Mouse (Mus musculus) lung, adult 18-20 months (tissue): ENCODE results near the gene Kif5a.
"Not testable (repeated sequence)": the region's sequence is repeated elsewhere in the genome, so short reads cannot be mapped to it uniquely, and the experiment has no call there.

Experiments used
- DNase-seq, 2 experiments: peaks; one replicate each; pipeline ENCODE4 v3.0.0; 2022; ENCODE audit warnings: mixed read lengths in 2 of 2

Gene Kif5a

DNA sequence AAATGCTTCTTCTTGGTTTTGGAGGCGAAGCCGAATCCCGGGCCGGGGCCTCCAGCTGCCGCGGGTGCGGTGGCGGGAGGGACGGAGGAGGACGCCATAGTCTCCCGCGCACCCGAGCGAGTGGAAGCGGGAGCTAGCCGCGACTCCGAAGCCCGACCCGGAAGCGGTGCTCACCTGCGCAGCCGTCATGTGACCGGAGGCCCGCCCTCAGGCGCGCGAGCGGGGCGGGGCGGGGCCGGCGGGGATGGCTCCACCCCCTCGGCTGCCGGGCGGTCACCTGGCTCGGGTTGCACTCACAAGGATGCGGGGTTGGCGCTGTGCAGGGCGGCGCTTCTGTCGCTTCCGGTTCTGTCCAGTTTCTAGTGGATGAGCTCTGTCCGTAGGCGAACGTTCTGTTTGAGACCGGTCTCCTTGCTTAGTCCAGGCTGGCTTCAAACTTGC is 51.7 kb downstream of the Kif5a start, which contains the start of gene Pip4k2c:
Pip4k2c (minus strand) TSS at position 172 of the 441 bp plus-strand sequence.
- peak; percentile 93 to 94 for DNase-seq

DNA sequence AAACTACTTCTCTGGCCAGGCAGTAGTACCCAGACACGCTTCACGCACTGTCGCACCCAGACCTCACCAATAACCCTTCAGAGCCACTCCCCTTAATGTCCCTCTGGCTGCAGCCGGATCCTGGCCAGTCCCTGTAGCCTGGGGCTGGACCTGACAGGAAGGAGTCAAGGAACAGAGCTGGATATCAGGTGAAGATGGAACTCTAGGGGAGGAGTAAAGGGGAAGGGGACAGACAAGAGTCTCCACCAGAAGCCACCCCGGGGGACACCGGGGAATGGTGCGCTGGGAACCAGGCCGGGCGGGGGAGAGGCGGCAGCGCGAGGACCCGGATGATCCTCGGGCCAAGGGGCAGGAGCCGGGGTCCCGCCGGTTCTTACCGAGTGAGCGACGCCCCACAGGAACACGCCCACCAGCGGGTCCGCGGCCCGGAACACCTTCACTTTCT is 52.2 kb downstream of the Kif5a start:
- DNase-seq: peak; percentile 36 to 56

DNA sequence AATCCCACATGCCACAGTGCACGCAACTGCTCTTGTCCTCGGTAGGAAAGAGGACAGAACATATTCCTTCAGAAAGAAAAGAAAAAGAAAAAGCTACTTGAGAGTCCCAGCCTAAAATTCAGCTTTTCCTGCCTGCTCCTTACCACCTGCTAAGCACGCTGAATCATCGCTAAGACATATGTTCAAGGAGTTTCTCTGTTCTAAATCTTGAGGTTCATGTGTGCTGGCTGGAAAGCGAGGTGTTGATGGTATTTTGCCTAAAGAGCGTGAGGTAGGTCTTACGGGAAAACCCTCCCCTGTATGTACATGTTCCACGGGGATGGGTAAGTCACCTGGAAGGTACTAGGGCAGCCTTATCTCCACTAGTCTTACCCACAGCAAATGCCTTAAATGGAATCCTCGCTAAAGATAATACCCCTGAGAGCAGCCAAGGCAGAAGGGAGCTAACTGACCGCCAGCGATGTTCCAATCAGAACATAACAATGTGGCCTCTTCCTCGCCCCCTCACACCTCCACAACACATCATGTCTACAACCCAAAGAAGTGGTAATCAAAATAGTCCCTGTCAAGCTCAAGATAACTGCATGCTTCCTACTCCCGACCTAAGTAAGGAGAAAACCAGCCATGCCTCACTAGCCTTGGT is 53.1 kb downstream of the Kif5a start:
- no peak for DNase-seq

DNA sequence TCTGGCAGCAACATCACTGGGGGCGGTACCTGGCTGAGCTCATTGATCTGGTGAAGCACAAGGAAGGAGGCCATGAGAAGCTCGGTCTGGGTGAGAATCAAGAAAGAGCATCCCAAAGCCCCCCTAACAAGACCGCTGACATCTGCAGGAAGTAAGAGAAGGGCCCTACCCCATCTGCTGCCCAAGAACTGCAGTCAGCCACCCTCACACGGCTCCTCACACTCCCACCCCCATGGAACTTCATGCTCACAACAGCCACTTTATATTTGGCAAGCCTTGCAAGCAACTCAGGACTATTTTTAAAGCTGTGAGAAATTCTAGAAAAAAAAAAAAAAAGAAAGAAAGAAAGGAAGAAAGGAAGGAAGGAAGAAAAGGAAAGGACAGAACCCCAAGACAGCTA is 54.2 kb downstream of the Kif5a start:
- DNase-seq: no peak

DNA sequence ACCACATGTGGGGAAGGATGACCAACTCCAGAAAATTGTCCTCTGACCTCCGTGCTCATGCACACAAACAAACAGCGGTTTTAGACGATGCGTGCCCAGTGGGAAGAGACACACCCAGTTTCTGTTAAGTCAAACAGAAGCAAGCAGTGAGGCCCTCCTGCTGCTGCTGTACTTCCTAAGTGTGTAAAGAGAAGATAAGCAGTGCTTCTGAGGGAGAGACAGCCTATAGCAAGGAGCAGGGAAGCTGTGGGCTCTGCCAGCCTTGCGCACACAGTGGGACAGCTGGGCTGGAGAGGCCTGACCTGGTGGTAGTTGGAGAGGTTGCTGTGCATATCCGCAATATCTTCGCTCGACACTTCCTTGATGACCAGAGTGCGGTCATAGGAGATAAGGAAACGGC is 57.8 kb downstream of the Kif5a start:
- DNase-seq: no peak

DNA sequence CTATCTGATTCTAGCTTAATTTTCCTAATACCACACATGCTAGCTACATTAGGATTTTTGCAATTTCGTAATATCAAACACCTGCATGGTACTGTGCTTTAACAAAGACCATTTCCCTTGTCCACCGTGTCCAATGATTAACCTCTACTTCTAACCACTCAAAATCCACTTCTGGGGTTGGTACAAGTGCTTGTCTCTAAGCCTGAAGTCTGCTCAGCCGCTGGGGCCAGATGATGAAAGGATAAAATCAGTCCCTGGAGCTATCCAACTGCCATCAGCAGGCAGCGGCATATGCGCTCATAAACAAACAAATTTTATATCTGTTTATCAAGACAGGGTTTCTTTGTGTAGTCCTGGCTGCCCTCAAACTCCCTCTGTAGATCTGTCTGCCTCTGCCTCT is 58.6 kb downstream of the Kif5a start:
- DNase-seq: peak in 1 of 2 experiments; percentile 51

DNA sequence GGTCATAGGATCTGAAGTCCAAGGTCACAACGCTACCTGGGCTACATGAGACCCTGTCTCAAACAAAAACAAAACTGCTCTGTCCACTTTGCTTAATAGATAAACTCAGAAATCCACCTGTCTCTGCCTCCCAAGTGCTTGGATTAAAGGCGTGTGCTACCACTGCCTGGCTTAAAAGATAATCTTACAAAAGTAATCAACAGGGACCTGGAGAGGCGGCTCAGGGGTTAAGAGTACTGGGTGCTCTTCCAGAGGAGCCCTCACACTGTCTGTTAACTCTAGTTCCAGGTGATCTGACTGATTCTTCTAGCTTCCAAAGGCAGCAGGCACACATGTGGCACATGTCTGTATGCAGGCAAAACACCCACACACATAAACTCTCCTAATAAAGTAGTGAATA is 60.0 kb downstream of the Kif5a start:
- no peak for DNase-seq

DNA sequence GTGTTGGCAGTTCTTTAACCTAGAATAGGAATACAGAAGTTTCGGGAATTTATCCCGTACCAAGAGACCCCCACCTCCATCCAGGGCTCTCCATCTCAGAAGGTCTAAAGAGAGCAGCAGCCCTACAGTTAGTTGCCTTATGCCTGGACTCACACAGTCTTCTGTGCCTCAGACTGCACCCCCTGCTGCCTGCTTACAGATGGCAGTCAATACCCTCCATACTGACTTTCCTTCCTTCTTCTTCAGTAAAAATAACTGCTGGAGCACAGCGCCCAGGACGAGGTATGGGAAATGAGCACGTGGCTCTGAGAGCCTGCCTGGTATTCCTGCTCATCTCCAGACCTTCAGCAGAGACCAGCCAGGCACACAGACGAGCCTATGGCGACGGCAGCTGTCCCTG is 62.9 kb downstream of the Kif5a start:
- DNase-seq: no peak

DNA sequence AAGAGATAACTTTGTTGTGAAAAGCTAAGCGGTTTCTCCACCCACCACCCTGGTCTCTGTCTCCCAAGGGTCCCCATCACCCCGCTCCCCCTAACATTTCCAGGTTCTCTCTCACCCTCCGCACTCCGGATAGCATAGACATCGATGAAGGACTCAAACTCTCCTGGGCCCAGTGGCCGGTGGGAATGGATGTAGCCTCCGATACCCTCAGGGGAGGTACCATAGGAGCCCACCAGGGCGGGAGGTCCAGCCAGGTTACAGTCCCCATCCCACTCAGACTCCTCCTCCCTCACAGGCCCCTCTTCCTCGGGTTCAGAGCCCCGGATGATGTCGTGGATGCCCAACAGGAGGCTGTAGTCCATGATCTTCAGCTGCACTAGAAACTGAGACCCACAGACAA is 63.7 kb downstream of the Kif5a start:
- DNase-seq: no peak

DNA sequence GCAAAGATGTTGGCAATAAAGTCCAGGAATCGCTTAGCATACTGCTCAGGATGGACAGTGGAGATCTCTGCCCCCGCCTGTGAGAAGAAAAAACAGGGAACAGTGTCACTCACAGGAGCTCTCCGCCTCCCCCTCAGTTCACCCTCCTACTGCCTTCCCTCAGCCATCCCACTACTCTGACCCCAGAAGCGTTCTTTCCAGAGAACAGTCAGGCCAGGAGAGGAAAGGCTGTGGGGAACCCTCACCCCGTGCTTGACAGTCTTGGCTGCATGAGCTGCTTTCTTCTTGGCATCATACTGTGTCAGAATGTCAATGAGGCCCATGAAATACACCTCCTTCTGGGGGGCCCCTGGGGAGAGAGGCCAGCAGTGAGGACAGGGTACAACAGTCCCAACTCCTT is 64.1 kb downstream of the Kif5a start:
- no peak for DNase-seq

DNA sequence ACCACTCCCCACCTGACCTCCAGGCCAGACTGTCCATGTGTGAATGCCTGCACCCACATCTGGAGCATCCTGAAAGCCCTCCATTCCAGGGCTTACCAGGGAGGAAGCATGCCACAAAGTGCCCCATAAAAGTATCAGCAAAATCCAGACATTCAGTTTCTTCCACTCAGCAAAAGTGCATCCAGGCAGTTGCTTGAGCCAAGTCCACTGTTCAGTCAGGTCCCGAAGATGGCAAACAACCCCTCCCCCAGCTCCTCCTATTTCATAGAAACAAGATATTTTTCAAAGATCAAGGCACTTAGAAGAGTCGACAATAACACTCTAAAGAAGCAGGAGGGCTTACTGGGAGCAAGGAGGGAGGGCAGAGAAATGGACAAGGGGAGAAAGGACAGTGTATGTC is 64.7 kb downstream of the Kif5a start:
- DNase-seq: no peak

DNA sequence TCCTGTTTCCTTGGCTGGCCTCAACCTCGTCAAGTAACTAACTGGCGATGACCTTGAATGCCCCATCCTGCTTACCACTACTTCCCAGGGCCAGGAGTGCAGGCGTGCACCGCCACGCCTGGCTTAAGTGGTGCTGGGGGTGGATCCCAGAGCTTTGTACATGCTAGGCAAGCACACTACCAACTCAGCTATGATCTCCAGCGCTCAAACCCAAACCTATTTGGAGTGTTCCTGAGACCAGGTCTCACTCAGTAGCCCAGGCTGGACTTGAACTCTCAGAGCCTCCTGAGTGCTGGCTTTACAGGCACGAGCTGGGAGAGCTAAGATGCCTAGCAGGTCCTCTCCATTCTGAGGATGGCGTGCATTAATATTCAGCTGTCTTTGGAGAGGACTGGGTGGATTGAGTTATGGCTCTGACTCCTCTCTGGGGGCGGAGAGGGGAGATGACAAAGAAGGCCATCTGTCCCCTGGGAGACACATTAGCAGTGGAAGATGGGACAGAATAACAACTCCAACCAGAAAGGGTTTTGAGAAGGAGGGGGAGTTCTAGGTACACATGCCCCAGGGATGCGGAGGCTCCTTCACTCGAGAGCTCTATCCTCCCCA is 65.5 kb downstream of the Kif5a start:
- peak in 1 of 2 experiments; percentile 34 for DNase-seq

DNA sequence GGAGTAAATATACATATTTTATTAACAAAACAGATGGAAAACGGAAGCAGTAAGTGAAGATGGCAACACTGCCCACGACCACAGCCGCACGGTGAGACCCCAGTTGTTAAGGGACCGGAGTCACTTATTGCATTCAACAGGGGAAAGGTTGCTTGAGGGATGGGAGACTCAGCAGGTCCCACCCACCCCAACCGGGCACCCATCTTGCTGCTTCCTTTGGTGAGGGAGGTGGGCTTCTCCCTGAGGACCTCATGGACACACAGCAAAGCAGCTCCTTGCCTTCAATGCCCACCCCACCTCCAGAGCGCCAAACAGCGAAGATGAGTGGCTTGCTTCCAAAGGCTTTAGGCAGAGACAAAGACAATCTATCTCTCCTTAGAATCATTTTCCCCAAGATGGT is 66.0 kb downstream of the Kif5a start:
- no peak for DNase-seq

DNA sequence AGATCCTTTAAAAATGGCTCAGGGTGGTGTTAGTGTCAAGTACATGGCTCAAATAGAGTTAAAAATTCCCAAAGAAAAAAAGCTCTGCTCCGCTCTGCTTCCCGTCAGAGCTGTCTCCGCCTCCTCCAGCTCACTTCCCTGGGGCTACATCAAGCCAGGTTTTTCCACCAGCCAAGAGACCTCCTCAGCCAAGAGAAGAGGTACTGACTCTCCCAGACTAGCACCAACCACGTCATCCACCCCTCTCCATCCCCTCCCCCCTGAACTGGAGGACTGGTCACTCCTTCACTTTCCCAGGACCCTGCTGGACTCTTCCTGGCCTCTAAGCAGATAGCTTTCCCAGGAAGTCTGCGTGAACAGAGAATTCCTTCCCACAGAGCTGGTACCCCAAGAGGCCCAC is 66.8 kb downstream of the Kif5a start:
- DNase-seq: peak; percentile 69 to 82

DNA sequence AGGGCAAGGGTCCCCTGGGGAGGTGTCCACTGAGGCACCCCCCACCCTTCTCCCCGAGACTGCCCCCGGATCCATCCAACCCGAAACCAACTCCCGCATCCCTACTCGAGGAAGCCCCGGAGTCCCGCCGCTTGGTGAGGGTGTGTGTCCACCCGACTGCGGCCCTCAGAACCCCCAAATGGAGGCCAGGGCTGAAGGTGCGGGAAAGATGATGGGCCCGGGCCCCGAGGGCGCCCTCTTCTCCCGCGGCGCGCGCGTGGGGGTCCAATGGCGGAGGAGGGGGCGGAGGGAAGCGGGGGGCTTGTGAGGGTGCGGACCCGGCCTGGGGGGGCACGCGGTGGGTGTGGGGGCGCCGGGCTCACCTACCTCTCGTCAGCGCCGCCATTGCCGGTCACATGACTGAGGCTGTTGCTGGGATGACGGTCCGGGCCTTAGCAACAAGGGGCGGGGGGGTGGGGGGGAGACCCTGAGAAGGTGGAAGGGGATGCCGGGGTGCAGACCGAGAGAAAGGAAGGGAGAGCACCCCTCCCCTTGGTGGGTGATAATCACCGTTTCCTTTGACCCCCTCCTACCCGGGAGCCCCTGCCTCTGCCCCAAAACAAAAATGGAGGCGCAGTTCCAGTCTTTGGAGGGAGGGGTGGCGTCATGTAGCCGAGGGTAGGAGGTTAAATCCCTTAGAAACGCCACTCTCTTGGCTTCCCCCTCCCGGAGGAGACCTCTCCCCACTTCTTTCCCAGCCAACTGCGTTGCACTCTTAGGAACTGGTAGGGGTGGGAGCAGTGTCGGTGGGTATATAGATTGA is 67.6 kb downstream of the Kif5a start, which contains the start of gene Dtx3:
Dtx3 (minus strand) TSS at position 401 of the 802 bp plus-strand sequence.
- peak in 1 of 2 experiments; percentile 42 for DNase-seq

DNA sequence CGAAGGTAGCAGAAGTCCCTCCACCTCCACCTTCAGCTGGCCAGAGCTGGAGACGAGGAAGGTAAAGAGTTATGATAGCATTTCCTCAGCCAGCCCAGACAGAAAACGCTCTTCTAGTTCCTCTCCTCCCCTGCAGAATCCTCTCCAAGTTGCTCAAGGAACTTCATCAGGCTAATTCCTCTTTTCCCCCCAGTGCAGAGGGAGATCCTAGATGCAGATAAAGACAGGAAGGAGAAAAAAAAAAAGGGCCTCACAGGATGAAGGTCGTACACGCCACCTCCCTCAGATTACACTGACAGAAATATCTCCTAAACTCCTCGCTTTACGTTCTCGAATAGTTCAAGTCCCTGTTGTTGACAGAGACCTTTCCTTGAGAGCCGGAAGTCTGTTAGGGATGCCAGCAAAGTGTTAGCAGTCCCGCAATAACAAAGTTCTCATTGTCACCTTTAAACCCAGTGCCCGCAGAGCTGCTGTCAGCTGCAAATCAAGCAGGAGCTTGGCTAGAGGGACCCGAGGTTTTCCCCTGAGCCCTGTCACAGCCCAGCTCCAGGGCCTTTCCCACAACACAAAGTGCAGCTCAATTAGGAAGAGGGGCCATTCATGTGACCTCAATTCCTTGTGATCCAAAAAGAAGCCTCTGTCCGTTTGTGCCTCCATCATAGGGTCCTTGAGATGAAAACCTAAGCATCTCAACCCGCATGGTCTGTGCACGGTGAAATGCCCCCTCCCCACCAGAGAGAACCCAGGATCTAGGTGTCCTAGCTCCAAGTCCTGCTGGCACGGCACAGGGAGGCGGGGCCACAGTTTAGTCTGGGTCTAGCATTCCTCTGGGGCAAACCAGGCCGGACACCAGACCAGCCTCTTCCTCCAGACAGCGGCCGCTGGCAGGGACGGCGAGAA is 68.5 kb downstream of the Kif5a start:
- peak; percentile 72 to 78 for DNase-seq

DNA sequence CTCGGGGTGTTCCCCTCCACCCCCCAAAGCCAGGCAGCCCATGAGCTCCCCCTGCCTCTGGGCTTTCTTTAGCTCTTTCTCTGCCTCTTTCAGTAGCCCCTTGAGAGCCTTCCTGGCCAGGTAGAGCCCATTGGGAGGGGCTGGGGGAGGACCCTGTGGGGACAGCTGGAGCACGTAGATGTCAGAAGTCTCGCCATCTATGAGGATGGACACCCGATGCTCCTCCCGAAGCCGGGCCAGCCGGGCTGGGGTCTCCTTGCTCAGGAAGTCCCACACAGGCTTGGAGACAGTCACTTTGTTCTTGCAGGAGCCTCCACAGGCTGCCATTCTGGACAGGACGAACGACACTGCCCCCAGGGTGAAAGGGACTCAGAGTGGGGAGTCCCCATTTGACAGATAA is 70.1 kb downstream of the Kif5a start:
- no peak for DNase-seq

DNA sequence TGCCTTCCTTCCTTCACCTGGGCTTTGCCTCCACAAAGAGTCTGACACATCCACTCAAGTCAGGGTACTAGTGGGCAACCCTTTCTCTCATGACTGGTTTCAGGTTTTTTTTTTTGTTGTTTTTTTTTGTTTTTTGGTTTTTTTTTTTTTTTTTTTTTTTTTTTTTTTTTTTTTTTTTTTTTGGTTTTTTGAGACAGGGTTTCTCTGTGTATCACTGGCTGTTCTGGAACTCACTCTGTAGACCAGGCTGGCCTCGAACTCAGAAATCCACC is 71.2 kb downstream of the Kif5a start:
- DNase-seq: not testable (repeated sequence)

DNA sequence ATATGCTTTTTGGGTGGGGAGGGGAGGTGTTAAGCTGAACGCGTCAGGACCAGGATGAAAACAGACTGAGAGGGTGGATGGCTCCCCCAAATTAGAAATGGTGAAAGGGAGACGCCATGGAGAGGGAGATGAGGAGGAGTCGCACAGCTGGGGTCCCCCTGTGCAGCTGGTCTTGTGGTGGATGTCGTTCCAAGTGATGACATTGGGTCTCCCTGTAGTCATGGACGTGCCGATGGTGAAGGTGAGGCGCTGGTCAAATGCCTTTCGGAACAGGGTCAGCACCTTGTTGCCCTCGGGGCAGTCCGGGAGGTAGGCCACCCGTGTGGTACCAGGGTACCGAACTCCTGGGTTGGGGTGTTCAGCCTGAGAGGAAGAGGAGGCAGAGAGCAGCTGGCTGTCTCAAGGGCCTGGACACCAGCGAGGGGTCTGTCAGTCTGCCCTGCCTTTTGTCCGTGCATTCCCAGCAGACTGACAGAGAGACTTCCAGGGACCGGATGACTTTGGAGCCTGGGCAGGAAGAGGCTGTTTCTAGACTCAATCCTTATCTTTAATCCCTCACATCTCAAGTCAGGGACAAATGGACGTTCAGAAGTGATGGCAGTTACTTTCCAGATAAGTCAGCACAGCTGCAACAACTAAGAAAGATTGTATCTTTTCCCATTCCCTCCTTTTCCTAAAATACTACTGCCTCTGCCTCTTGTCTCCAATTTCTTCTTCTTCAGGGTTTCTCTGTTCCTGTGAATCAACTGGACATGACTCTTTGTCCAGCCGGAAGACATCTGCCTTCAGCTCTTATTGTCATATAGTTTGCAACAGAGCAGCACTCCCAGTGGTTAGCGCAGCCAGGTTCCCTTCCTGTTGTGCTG is 71.7 kb downstream of the Kif5a start:
- no peak for DNase-seq

DNA sequence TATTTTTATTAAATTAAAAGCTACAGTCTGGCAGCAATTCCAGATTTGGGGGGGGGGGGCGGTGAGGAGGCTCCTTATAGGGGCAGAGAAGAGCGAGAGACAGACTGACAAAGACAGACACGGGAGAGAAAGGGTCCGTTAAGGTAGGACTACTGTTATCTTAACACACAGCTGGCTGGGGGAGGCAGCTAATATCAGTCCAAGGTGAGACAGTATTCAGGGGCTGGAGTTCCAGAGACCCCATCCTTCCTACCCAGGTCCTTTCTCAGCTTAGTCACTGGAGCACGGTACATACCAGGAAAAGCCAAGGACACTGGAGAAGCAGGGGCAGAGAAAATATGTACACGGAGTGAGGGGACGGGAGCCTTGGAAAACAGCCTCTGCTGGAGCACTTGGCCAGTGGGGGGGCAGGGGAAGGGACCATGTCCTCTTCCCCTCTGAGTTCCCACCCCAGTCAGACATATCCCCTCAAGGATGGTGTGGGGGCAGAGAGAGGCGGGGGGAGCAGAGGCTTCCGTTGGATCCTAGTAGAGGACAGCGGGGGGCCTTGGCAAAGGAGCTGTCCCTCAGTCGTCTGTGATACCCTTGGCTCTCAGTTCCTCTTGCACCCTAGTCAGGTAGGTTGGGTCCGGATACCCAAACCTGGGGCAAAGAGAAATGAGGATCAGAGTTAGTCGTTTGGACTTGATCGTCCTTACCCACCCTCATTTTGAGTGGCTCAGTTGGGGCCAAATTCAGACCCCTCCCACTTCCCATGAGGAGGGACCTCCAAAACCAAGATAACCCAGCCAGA is 72.6 kb downstream of the Kif5a start:
- DNase-seq: no peak
